Comparison of ENCODE assay signal across 8 mouse cellular contexts in genomic region chr9:40783641-40784373, GRCm38 (mm10). TPM values are rescaled to one million over a fixed set of nuclear protein-coding genes. Genes with fewer than 3 reads are reported as not detected.
DNase-seq lines count a peak whose midpoint lies in the region; ATAC-seq and TF ChIP-seq lines count a peak whose summit lies in the region.

No protein-coding gene starts in this region.

- no peak overlapping the region for H3K27ac ChIP-seq in CH12.LX (ENCODE audit: insufficient read depth, low read depth)
- H3K27ac ChIP-seq in heart, embryonic 11.5 days (ENCODE audit: low read depth, low read length): peak overlapping the region; percentile 42; the same call in 1 of the 2 replicates
- H3K27ac ChIP-seq in kidney, embryonic 15.5 days: peak overlapping the region; percentile 84
- H3K27ac ChIP-seq in cerebellum, adult 2 months (ENCODE audit: insufficient read depth, low read length): no peak overlapping the region

- H3K4me3 ChIP-seq in CH12.LX (replicated peaks in 1 of 3; ENCODE audit: low read depth in 2 of 3, low read length in 2 of 3, poor library complexity in 1 of 3): no peak overlapping the region
- H3K4me3 ChIP-seq in heart, embryonic 11.5 days (ENCODE audit: low read depth, low read length): no peak overlapping the region
- no peak overlapping the region for H3K4me3 ChIP-seq in kidney, embryonic 15.5 days (replicated peaks)
- no peak overlapping the region for H3K4me3 ChIP-seq in cerebellum, adult 2 months (replicated peaks; ENCODE audit: insufficient read depth, low read depth, low read length)

- TF ChIP-seq EP300 in CH12.LX (IDR thresholded peaks at IDR 0.05; ENCODE audit: low read length): peak; percentile 8; the same call in 1 of the 2 replicates

- H3K9me3 ChIP-seq in CH12.LX (replicated peaks; ENCODE audit: low read length): no peaks in the 10 kb centered on the region
- no peaks in the 10 kb centered on the region for H3K9me3 ChIP-seq in heart, embryonic 11.5 days (replicated peaks; ENCODE audit: control insufficient read depth, low read length)
- H3K9me3 ChIP-seq in kidney, embryonic 15.5 days (replicated peaks): no peaks in the 10 kb centered on the region

- 19% methylated on average over 13 of the region's 13 CpGs for WGBS in heart, embryonic 11.5 days (ENCODE audit: insufficient replicate concordance)
- WGBS in kidney, embryonic 15.5 days: 14% methylated on average over 13 of the region's 13 CpGs
- WGBS in cerebellum, adult 2 months: 49% methylated on average over 13 of the region's 13 CpGs

- H3K4me2 ChIP-seq in CH12.LX (ENCODE audit: insufficient read depth, low read depth, poor library complexity, severe bottlenecking): peak overlapping the region; percentile 37
- peak overlapping the region; percentile 42 for H3K4me2 ChIP-seq in heart, embryonic 11.5 days
- H3K4me2 ChIP-seq in kidney, embryonic 15.5 days: peak overlapping the region; percentile 14; the same call in 1 of the 2 replicates

- no peak overlapping the region for H3K9ac ChIP-seq in CH12.LX (ENCODE audit: insufficient read depth, low read depth)
- no peak overlapping the region for H3K9ac ChIP-seq in heart, embryonic 11.5 days (ENCODE audit: low read depth, low read length)
- H3K9ac ChIP-seq in kidney, embryonic 15.5 days: no peak overlapping the region

- peak; percentile 87 for ATAC-seq in common myeloid progenitor, adult 5-6 weeks (replicated peaks; ENCODE audit: low read depth, poor library complexity, severe bottlenecking)
- no peak; the same call in 1 of the 2 replicates for ATAC-seq in heart, embryonic 11.5 days (replicated peaks; ENCODE audit: insufficient number of reproducible peaks, low FRiP score, low TSS enrichment)
- peak; percentile 53; the same call in 1 of the 2 replicates for ATAC-seq in kidney, embryonic 15.5 days (replicated peaks; ENCODE audit: low FRiP score)

- TF ChIP-seq POLR2A in CH12.LX (IDR thresholded peaks at IDR 0.05; ENCODE audit: low read depth, low read length): peak; percentile 54
- no peak for TF ChIP-seq POLR2A in cerebellum, adult 2 months (IDR thresholded peaks at IDR 0.05; ENCODE audit: borderline replicate concordance, insufficient read depth, low read length)

- no peak for TF ChIP-seq RAD21 in CH12.LX (IDR thresholded peaks at IDR 0.05; ENCODE audit: low read depth, low read length)

- dilution Hi-C loops in CH12.LX (cut with MboI; ENCODE audit: extremely low pct_ligation_motif_present, extremely low pct_unique_long_range_greater_than_20kb, low sequenced_read_pairs): no loop called here

- no peaks in the 10 kb centered on the region for H3K36me3 ChIP-seq in CH12.LX (replicated peaks in 1 of 2; ENCODE audit: control insufficient read depth in 1 of 2, insufficient read depth in 1 of 2, low read length in 1 of 2)
- no peaks in the 10 kb centered on the region for H3K36me3 ChIP-seq in heart, embryonic 11.5 days (ENCODE audit: control insufficient read depth, insufficient read depth, low read length)
- H3K36me3 ChIP-seq in kidney, embryonic 15.5 days: 0 out of 2 replicates have a peak, but pooled peaks cover 3% of the 10 kb centered on the region

- no peaks in the 10 kb centered on the region for H3K79me2 ChIP-seq in CH12.LX (replicated peaks; ENCODE audit: control insufficient read depth, extremely low read depth, insufficient read depth, poor library complexity, severe bottlenecking)

- H3K27me3 ChIP-seq in CH12.LX (replicated peaks): no peaks in the 10 kb centered on the region
- H3K27me3 ChIP-seq in heart, embryonic 11.5 days (ENCODE audit: control insufficient read depth, insufficient read depth, low read length): no peaks in the 10 kb centered on the region
- no peaks in the 10 kb centered on the region for H3K27me3 ChIP-seq in kidney, embryonic 15.5 days
- H3K27me3 ChIP-seq in cerebellum, adult 2 months (ENCODE audit: control insufficient read depth, insufficient read depth, low read length): no peaks in the 10 kb centered on the region

- TF ChIP-seq CTCF in CH12.LX (conservative IDR thresholded peaks at IDR 0.05 in 1 of 2, IDR thresholded peaks at IDR 0.05 in 1 of 2; ENCODE audit: low read depth in 2 of 2, low read length in 2 of 2): no peak
- TF ChIP-seq CTCF in cerebellum, adult 2 months (IDR thresholded peaks at IDR 0.05; ENCODE audit: borderline replicate concordance, insufficient read depth, low read depth, low read length): no peak

- H3K4me1 ChIP-seq in CH12.LX (ENCODE audit: control insufficient read depth in 1 of 2, insufficient read depth in 2 of 2): peaks cover 8 to 23% of the 10 kb centered on the region in 2 experiments
- peaks cover 14% of the 10 kb centered on the region for H3K4me1 ChIP-seq in heart, embryonic 11.5 days (ENCODE audit: control insufficient read depth, insufficient read depth, low read length)
- H3K4me1 ChIP-seq in kidney, embryonic 15.5 days: peaks cover 35% of the 10 kb centered on the region
- H3K4me1 ChIP-seq in cerebellum, adult 2 months (ENCODE audit: control insufficient read depth, insufficient read depth, low read length): no peaks in the 10 kb centered on the region

- in situ Hi-C loops in CH12.LX (cut with MboI; ENCODE audit: low pct_ligation_motif_present, low pct_unique_long_range_greater_than_20kb, low sequenced_read_pairs): no loop called here

- peak; percentile 66 for DNase-seq in CH12.LX (ENCODE audit: extremely low read depth)
- peak; percentile 76 for DNase-seq in lung, postnatal 14 days
- DNase-seq in skeletal muscle tissue, adult 2 months (ENCODE audit: low read depth, low spot score): peak; percentile 67
- no peak for DNase-seq in cerebellum, adult 2 months
- DNase-seq in left cerebral cortex, adult 18-20 months (ENCODE audit: low spot score in 2 of 2): no peak

TF ChIP-seq in CH12.LX, 34 proteins besides CTCF, POLR2A, EP300 and RAD21:
- TF ChIP-seq SIN3A (IDR thresholded peaks at IDR 0.05; ENCODE audit: low read length): peak; percentile 49
- TF ChIP-seq TCF12 (IDR thresholded peaks at IDR 0.05; ENCODE audit: low read depth, low read length): peak; percentile 13; the same call in 1 of the 2 replicates
- TF ChIP-seq SMC3 (IDR thresholded peaks at IDR 0.05; ENCODE audit: low read depth, low read length): no peak
- no peak for TF ChIP-seq GABPA (IDR thresholded peaks at IDR 0.05; ENCODE audit: insufficient replicate concordance, low read depth, low read length)
- no peak for TF ChIP-seq MAZ (IDR thresholded peaks at IDR 0.05; ENCODE audit: low read depth, low read length)
- TF ChIP-seq ELF1 (IDR thresholded peaks at IDR 0.05; ENCODE audit: low read depth, low read length): peak; percentile 88
- no peak for TF ChIP-seq ZNF384 (IDR thresholded peaks at IDR 0.05; ENCODE audit: low read depth, low read length)
- no peak for TF ChIP-seq USF2 (conservative IDR thresholded peaks at IDR 0.05; ENCODE audit: low read depth, low read length)
- peak; percentile 28; the same call in 1 of the 2 replicates for TF ChIP-seq IRF4 (IDR thresholded peaks at IDR 0.05; ENCODE audit: low read depth, low read length)
- peak; percentile 38; the same call in 1 of the 2 replicates for TF ChIP-seq ETS1 (conservative IDR thresholded peaks at IDR 0.05; ENCODE audit: low read depth, low read length)

RNA-seq across cellular contexts. Expression of gene Hspa8, which starts 17.0 kb away (rescaled TPM):
- total RNA-seq in CH12.LX (2012; rRNA removed): 2,915 and 4,984 TPM in 2 replicates
- total RNA-seq in CH12.LX (2014; rRNA removed): 7,143 and 7,761 TPM in 2 replicates
- polyA plus RNA-seq in CH12.LX (2012; ENCODE audit: insufficient read length, low read depth): 5,629 and 6,462 TPM in 2 replicates
- total RNA-seq in common myeloid progenitor, adult 5-6 weeks (2017): 4,616 and 4,673 TPM in 2 replicates
- 2,531 and 2,677 TPM in 2 replicates for polyA plus RNA-seq in heart, embryonic 11.5 days (2014; fragmentation: Nextera tagmentation; extraction: Ambion mirVana)
- polyA plus RNA-seq in kidney, embryonic 15.5 days (2015; fragmentation: Nextera tagmentation; extraction: Ambion mirVana): 2,873 and 3,000 TPM in 2 replicates
- polyA plus RNA-seq in cerebellum, adult 2 months (2012; rRNA removed): 2,645 and 2,703 TPM in 2 replicates
- 1,000 to 10,000 TPM; 2,352 to 2,482 TPM for total RNA-seq in left cerebral cortex, adult 18-20 months (2021)

Comparison
In these comparisons a context has a peak if more than half of its experiments do, and no peak if none do; other contexts are left out.
1. DNase-seq: peak in CH12.LX (single experiment), lung, postnatal 14 days (single experiment) and skeletal muscle tissue, adult 2 months (single experiment); none in cerebellum, adult 2 months (0 of 2) and left cerebral cortex, adult 18-20 months (0 of 2).
2. H3K27ac ChIP-seq: peak in heart, embryonic 11.5 days (single experiment) and kidney, embryonic 15.5 days (single experiment); none in CH12.LX (single experiment) and cerebellum, adult 2 months (single experiment).
3. Peak in every context shown above with its lines, with median percentiles within 50 percentile points of each other: H3K4me2 ChIP-seq.